Mouse (Mus musculus) stomach, postnatal 0 days (tissue): ENCODE measurements at regions not wholly inside any gene's neighbourhood (a gene's known extent, or its start where the extent isn't known, plus 50 kb on each side); places are given as distances from the start of the nearest gene placed in this dataset.

Source experiments
- CTCF ChIP-seq: IDR thresholded peaks from 2 replicates; pipeline ENCODE4 v1.5.1; 2016; ENCODE audit warnings: antibody characterized with exemption, low read depth, mild to moderate bottlenecking, moderate library complexity
- EP300 ChIP-seq: optimal IDR thresholded peaks from 2 replicates; pipeline ENCODE3; 2016; ENCODE audit warnings: antibody characterized with exemption

- TF ChIP-seq EP300 (no peak), CTCF (no peak)
Measured at GRCm38 (mm10) chr15:96776476-96777075, 77.0 kb upstream of the Slc38a2 start.
